Mouse (Mus musculus) heart, embryonic 14.5 days (tissue): ENCODE results near the gene Xpr1. TPM values are rescaled to one million over a fixed set of nuclear protein-coding genes. Genes with fewer than 3 reads are reported as not detected.

Experiments
- ATAC-seq: fragments of 200-750 bp; cut with Nextera tagmentation; 2 replicates; pipeline ENCODE4 v1.8.0; 2017; ENCODE audit warnings: low read depth, moderate TSS enrichment; ENCODE audit not compliant: insufficient number of reproducible peaks, insufficient read depth, low FRiP score
- H3K27ac ChIP-seq, 2 experiments: fragments of 200-500 bp in 1 of 2; fragments of 300-500 bp in 1 of 2; sonication (generic) in 1 of 2; replicated peaks in 1 of 2; 2 replicates each; pipeline ENCODE4 v1.5.1; 2012 to 2014; ENCODE audit warnings: low read depth in 2 of 2, low read length in 2 of 2, control low read depth in 1 of 2, mild to moderate bottlenecking in 1 of 2, mixed read lengths in 1 of 2; ENCODE audit not compliant: control insufficient read depth in 1 of 2, insufficient read depth in 1 of 2
- H3K27me3 ChIP-seq: fragments of 300-500 bp; sonication (generic); 2 replicates; pipeline ENCODE4 v1.6.1; 2014; ENCODE audit warnings: mild to moderate bottlenecking, low read length, control low read depth; ENCODE audit not compliant: control insufficient read depth, insufficient read depth
- H3K36me3 ChIP-seq: fragments of 300-500 bp; sonication (generic); 2 replicates; pipeline ENCODE4 v1.6.1; 2014; ENCODE audit warnings: mild to moderate bottlenecking, control low read depth, low read length, mixed read lengths; ENCODE audit not compliant: control insufficient read depth, insufficient read depth
- H3K4me1 ChIP-seq, 2 experiments: fragments of 200-500 bp in 1 of 2; fragments of 300-500 bp in 1 of 2; sonication (generic) in 1 of 2; 2 replicates each; pipeline ENCODE4 v1.6.1; 2012 to 2014; ENCODE audit warnings: low read length in 2 of 2, control low read depth in 1 of 2, mixed read lengths in 1 of 2; ENCODE audit not compliant: control insufficient read depth in 2 of 2, insufficient read depth in 2 of 2
- H3K4me2 ChIP-seq: fragments of 300-500 bp; sonication (generic); 2 replicates; pipeline ENCODE4 v1.6.1; 2014; ENCODE audit warnings: mild to moderate bottlenecking, low read length
- H3K4me3 ChIP-seq, 2 experiments: fragments of 200-500 bp in 1 of 2; fragments of 300-500 bp in 1 of 2; sonication (generic) in 1 of 2; 2 replicates each; pipeline ENCODE4 v1.5.1; 2012 to 2014; ENCODE audit warnings: low read length in 2 of 2, mild to moderate bottlenecking in 2 of 2, control low read depth in 1 of 2, low read depth in 1 of 2, moderate library complexity in 1 of 2; ENCODE audit not compliant: control insufficient read depth in 1 of 2, insufficient read depth in 1 of 2
- H3K9ac ChIP-seq: fragments of 300-500 bp; sonication (generic); 2 replicates; pipeline ENCODE4 v1.6.1; 2014; ENCODE audit warnings: mild to moderate bottlenecking, low read length
- H3K9me3 ChIP-seq: fragments of 300-500 bp; sonication (generic); 2 replicates; pipeline ENCODE4 v1.6.1; 2016; ENCODE audit warnings: low read length, control low read depth; ENCODE audit not compliant: control insufficient read depth
- WGBS: fragments of 180-500 bp; shearing (Covaris S2); extraction: QIAGEN DNeasy Blood & Tissue Kit; methylation state at CpG from one replicate; pipeline ENCODE4 v1.1.7; 2014; 5-methylcytosine and 5-hydroxymethylcytosine counted together
- polyA plus RNA-seq: library from polyadenylated mRNA; unstranded; fragments of >200 nt; fragmentation: Nextera tagmentation; extraction: Ambion mirVana; gene quantifications from 2 replicates; pipeline ENCODE4 v1.2.1, GENCODE M21; 2014

Xpr1 gene
- polyA plus RNA-seq, 1 experiment from 2014 or later: 10.9 TPM

GRCm38 (mm10) chr1:155407697-155408576 is 9.3 kb downstream of the Xpr1 start:
- no peak for ATAC-seq
- Histone ChIP-seq H3K27ac (0 out of 4 replicates have a peak overlapping the region, but pooled peaks of 1 of the 2 experiments have one; percentile 6), H3K9ac (no peak overlapping the region), H3K36me3 (no peaks in the 10 kb centered on the region), H3K27me3 (no peaks in the 10 kb centered on the region), H3K4me2 (no peak overlapping the region), H3K4me1 (no peaks in the 10 kb centered on the region), H3K4me3 (no peak overlapping the region), H3K9me3 (peaks cover 4% of the 10 kb centered on the region; the same call in 1 of the 2 replicates)
- WGBS: 80% methylated on average over 11 of the region's 11 CpGs

- H3K4me3 ChIP-seq: no peak overlapping the region
- no peaks in the 10 kb centered on the region for H3K36me3 ChIP-seq
- H3K9ac ChIP-seq: no peak overlapping the region
- 75% methylated on average over 4 of the region's 4 CpGs for WGBS
- no peak overlapping the region for H3K4me2 ChIP-seq
- H3K27ac ChIP-seq: no peak overlapping the region
- H3K27me3 ChIP-seq: no peaks in the 10 kb centered on the region
- ATAC-seq: no peak
- 0 out of 4 replicates have a peak, but pooled peaks cover 2 to 13% of the 10 kb centered on the region in 2 experiments for H3K4me1 ChIP-seq
- H3K9me3 ChIP-seq: peaks cover 4% of the 10 kb centered on the region; the same call in 1 of the 2 replicates
Observed at GRCm38 (mm10) chr1:155400056-155400455, 17.2 kb downstream of the Xpr1 start.

GRCm38 (mm10) chr1:155394829-155395228 is 22.4 kb downstream of the Xpr1 start:
- ATAC-seq: no peak
- Histone ChIP-seq H3K27me3 (no peaks in the 10 kb centered on the region), H3K27ac (no peak overlapping the region), H3K4me1 (peaks cover 4 to 21% of the 10 kb centered on the region in 2 experiments), H3K36me3 (no peaks in the 10 kb centered on the region), H3K9me3 (no peaks in the 10 kb centered on the region), H3K9ac (no peak overlapping the region), H3K4me2 (no peak overlapping the region), H3K4me3 (no peak overlapping the region)
- 79% methylated on average over 6 of the region's 6 CpGs for WGBS

- no peak overlapping the region for H3K4me2 ChIP-seq
- no peaks in the 10 kb centered on the region for H3K36me3 ChIP-seq
- H3K4me3 ChIP-seq: no peak overlapping the region
- H3K9ac ChIP-seq: no peak overlapping the region
- no peak for ATAC-seq
- H3K9me3 ChIP-seq: no peaks in the 10 kb centered on the region
- H3K27me3 ChIP-seq: no peaks in the 10 kb centered on the region
- H3K4me1 ChIP-seq: peaks cover 4 to 21% of the 10 kb centered on the region in 2 experiments
- no peak overlapping the region for H3K27ac ChIP-seq
- 29% methylated on average over 2 of the region's 2 CpGs for WGBS
Observed at GRCm38 (mm10) chr1:155394021-155394420, 23.2 kb downstream of the Xpr1 start.

GRCm38 (mm10) chr1:155392825-155393224 is 24.4 kb downstream of the Xpr1 start:
- no peaks in the 10 kb centered on the region for H3K9me3 ChIP-seq
- 86% methylated on average over 7 of the region's 7 CpGs for WGBS
- ATAC-seq: no peak

GRCm38 (mm10) chr1:155391537-155391936 is 25.7 kb downstream of the Xpr1 start:
- H3K9ac ChIP-seq: no peak overlapping the region
- 63% methylated on average over 4 of the region's 4 CpGs for WGBS
- no peak for ATAC-seq

More at GRCm38 (mm10) chr1:155392825-155393224, 24.4 kb downstream of the Xpr1 start:
- peaks cover 2 to 14% of the 10 kb centered on the region in 2 experiments for H3K4me1 ChIP-seq
- no peaks in the 10 kb centered on the region for H3K27me3 ChIP-seq
- no peak overlapping the region for H3K4me2 ChIP-seq
- H3K36me3 ChIP-seq: no peaks in the 10 kb centered on the region
- H3K4me3 ChIP-seq: no peak overlapping the region
- H3K9ac ChIP-seq: no peak overlapping the region
- H3K27ac ChIP-seq: no peak overlapping the region

GRCm38 (mm10) chr1:155388418-155388817 is 28.8 kb downstream of the Xpr1 start:
- H3K27me3 ChIP-seq: no peaks in the 10 kb centered on the region
- H3K9ac ChIP-seq: no peak overlapping the region
- ATAC-seq: no peak
- H3K36me3 ChIP-seq: peaks cover 8% of the 10 kb centered on the region; the same call in 1 of the 2 replicates
- peaks cover 0 to 2% of the 10 kb centered on the region in 2 experiments; a peak in 3 of 4 replicates for H3K4me1 ChIP-seq
- no peak overlapping the region for H3K27ac ChIP-seq
- 46% methylated on average over 1 of the region's 1 CpGs for whole genome bisulfite sequencing
- no peaks in the 10 kb centered on the region for H3K9me3 ChIP-seq
- H3K4me3 ChIP-seq: no peak overlapping the region
- no peak overlapping the region for H3K4me2 ChIP-seq

More at GRCm38 (mm10) chr1:155391537-155391936, 25.7 kb downstream of the Xpr1 start:
- Histone ChIP-seq H3K27ac (no peak overlapping the region), H3K36me3 (no peaks in the 10 kb centered on the region), H3K4me1 (peaks cover 2 to 9% of the 10 kb centered on the region in 2 experiments), H3K4me2 (no peak overlapping the region), H3K9me3 (no peaks in the 10 kb centered on the region), H3K27me3 (no peaks in the 10 kb centered on the region), H3K4me3 (no peak overlapping the region)
